Mouse (Mus musculus) testis, adult 2 months (tissue): ENCODE results near the gene Doc2a. TPM values are rescaled to one million over a fixed set of nuclear protein-coding genes. Genes with fewer than 3 reads are reported as not detected.
A peak's percentile ranks its signal among the peaks of the same experiment; 100 is the strongest.

Source experiments
- H3K27ac ChIP-seq: fragments of 200-500 bp; 2 replicates; pipeline ENCODE4 v1.5.1; 2012; ENCODE audit warnings: low read depth, low read length; ENCODE audit not compliant: control insufficient read depth, insufficient read depth
- H3K27me3 ChIP-seq: fragments of 200-500 bp; 2 replicates; pipeline ENCODE4 v1.6.1; 2012; ENCODE audit warnings: mild to moderate bottlenecking, low read length, moderate library complexity; ENCODE audit not compliant: control insufficient read depth, insufficient read depth
- H3K36me3 ChIP-seq: fragments of 200-500 bp; 2 replicates; pipeline ENCODE4 v1.6.1; 2012; ENCODE audit warnings: mild to moderate bottlenecking, low read length; ENCODE audit not compliant: control insufficient read depth, insufficient read depth
- H3K4me1 ChIP-seq: fragments of 200-500 bp; 2 replicates; pipeline ENCODE4 v1.6.1; 2012; ENCODE audit warnings: low read length; ENCODE audit not compliant: control insufficient read depth, insufficient read depth
- H3K4me3 ChIP-seq: fragments of 200-500 bp; 2 replicates; pipeline ENCODE4 v1.5.1; 2012; ENCODE audit warnings: low read depth, mild to moderate bottlenecking, low read length, moderate library complexity, mixed read lengths; ENCODE audit not compliant: control insufficient read depth
- CTCF ChIP-seq: fragments of 200-500 bp; IDR thresholded peaks from 2 replicates; pipeline ENCODE4 v1.5.1; 2012; ENCODE audit warnings: low read depth, mild to moderate bottlenecking, inconsistent platforms, low read length, moderate library complexity; ENCODE audit not compliant: control insufficient read depth, insufficient read depth, insufficient replicate concordance
- POLR2A ChIP-seq: fragments of 200-500 bp; IDR thresholded peaks from 2 replicates; pipeline ENCODE4 v1.6.1; 2012; ENCODE audit warnings: low read depth, mild to moderate bottlenecking, inconsistent platforms, low read length, moderate library complexity; ENCODE audit not compliant: control insufficient read depth
- polyA plus RNA-seq: library from polyadenylated mRNA; depleted of rRNA; stranded (reverse); fragments of >200 nt; gene quantifications from 2 replicates; pipeline ENCODE4 v1.2.3, GENCODE M21; 2012

The Doc2a gene
- polyA plus RNA-seq, 1 experiment, result 2.2 TPM

DNA sequence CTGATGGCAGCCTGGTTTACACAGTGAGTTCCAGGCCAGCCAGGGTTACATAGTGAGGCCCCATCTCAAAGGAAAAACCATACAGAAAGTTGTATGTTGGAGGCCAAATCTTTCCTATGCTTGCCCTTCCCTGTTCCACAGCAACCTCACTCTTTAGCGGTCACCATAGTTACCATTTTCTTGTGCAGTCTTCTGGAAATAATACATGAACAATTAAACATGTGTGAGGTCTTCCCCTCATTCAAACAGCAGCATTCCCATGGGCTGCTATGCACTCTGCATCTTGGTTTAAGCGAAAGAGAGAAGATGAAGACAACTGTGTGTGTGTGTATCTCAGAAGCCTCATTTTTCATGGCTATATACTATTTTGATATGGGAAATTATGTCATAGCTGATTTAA, 1.7 kb upstream of the Doc2a start:
- Histone ChIP-seq H3K4me3 (no peak overlapping the region), H3K27ac (no peak overlapping the region), H3K36me3 (no peaks in the 10 kb centered on the region), H3K27me3 (no peaks in the 10 kb centered on the region), H3K4me1 (peaks cover 19% of the 10 kb centered on the region)
- TF ChIP-seq CTCF, result no peak
- TF ChIP-seq POLR2A, result no peak

DNA sequence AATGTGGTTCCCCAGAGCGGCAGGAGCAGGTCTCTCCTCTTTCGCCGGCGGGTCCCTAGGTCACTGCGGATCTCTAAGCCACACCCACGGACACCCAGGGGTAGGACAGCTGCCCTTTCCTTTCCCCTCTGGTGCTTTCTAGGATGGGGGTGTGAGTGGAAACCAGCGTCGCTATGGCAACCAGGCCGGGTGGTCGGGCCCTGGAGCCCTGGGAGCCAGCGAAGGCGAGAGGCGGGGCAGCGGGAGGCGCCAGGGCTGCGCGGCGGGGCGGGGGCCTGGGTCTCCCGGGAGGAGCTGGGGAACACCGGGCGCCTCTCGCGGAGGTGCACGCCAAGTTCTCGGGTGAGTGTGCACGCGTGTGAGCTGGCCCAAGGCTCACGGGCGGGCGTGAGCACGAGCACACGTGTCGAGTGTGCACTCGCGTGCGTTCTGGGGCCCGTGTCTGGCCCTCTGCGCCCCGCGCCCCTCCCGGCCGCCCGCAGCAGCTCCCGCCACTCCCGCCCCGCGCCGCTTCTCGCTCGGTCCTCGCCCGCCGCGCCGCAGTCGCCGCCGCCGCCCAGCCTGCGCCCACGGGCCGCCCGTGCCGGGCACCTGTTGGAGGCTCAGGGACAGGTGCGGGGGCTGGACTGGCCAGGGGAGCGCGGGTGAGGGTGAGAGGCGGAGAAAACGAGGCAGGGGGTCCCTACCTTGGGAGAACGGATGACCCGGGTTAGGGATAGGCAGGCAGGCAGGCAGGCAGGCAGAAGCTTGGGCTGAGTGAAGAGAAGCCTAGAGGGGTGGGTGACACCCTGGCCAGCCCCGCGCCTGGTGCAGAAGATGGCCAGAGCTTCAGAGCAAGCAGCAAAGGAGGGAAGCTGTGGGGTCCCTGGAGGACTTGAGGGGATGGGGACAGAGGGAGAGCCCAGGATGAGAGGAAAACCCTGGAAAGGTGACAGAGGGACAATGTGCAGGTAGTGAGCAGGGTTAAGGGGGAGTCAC, 494 bp downstream of the Doc2a start:
- no peak for TF ChIP-seq POLR2A
- H3K4me3 ChIP-seq, result peak overlapping the region; percentile 46
- H3K27me3 ChIP-seq, result no peaks in the 10 kb centered on the region
- H3K36me3 ChIP-seq, result no peaks in the 10 kb centered on the region
- H3K27ac ChIP-seq, result no peak overlapping the region
- peaks cover 21% of the 10 kb centered on the region for H3K4me1 ChIP-seq

- Histone ChIP-seq H3K27me3 (no peaks in the 10 kb centered on the region), H3K36me3 (no peaks in the 10 kb centered on the region), H3K27ac (no peak overlapping the region), H3K4me3 (no peak overlapping the region), H3K4me1 (peaks cover 21% of the 10 kb centered on the region)
- TF ChIP-seq CTCF, result no peak
- TF ChIP-seq POLR2A, result no peak
Measured at GRCm38 (mm10) chr7:126848794-126849193, 1.6 kb downstream of the Doc2a start.

- Histone ChIP-seq H3K4me1 (peaks cover 21% of the 10 kb centered on the region), H3K27me3 (no peaks in the 10 kb centered on the region), H3K4me3 (no peak overlapping the region)
Measured at GRCm38 (mm10) chr7:126850161-126850560, 2.9 kb downstream of the Doc2a start.

DNA sequence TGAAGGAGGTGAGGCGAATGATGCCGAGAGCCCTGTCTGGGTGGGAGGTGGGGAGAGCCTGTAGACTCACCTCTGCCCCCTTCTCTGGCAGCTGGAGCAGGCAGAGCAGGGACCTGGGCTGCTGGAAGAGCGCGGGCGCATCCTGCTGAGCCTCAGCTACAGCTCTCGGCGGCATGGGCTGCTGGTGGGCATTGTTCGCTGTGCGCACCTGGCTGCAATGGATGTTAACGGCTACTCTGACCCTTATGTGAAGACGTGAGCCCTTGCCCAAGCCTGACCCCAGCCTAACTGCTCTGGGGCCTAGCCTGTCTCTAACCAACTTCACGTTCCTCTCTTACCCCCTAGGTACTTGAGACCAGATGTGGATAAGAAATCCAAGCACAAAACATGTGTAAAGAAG, 4.0 kb downstream of the Doc2a start:
- Histone ChIP-seq H3K4me1 (peaks cover 21% of the 10 kb centered on the region), H3K36me3 (no peaks in the 10 kb centered on the region; the same call in 1 of the 2 replicates), H3K27ac (no peak overlapping the region), H3K4me3 (no peak overlapping the region), H3K27me3 (no peaks in the 10 kb centered on the region)
- TF ChIP-seq POLR2A (no peak), CTCF (no peak)

More at GRCm38 (mm10) chr7:126850161-126850560, 2.9 kb downstream of the Doc2a start:
- H3K27ac ChIP-seq, result no peak overlapping the region
- no peak for TF ChIP-seq POLR2A
- no peak for TF ChIP-seq CTCF
- H3K36me3 ChIP-seq, result no peaks in the 10 kb centered on the region

DNA sequence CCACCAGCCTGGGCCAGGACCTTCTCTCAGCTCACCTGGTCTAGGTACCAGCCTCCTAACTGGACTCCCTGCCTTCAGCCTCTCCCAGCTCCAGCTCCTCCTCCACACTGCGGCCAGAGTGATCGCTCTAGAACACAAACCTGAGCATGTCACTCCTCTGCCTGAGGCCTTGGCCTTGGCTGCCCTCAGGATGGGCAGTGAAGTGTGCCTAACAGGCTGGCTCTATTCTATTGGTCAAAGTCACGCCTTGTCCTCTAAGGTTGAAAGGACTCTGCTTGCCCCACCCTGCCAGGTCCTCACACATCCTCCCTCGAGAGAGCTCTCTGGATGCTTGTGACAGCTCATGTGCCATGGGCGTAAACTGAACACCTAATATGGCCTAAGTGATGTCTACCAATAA, 6.2 kb downstream of the Doc2a start:
- Histone ChIP-seq H3K4me3 (no peak overlapping the region), H3K27me3 (no peaks in the 10 kb centered on the region), H3K36me3 (no peaks in the 10 kb centered on the region; the same call in 1 of the 2 replicates), H3K4me1 (peaks cover 11% of the 10 kb centered on the region), H3K27ac (no peak overlapping the region)
- TF ChIP-seq CTCF, result no peak
- TF ChIP-seq POLR2A, result no peak

DNA sequence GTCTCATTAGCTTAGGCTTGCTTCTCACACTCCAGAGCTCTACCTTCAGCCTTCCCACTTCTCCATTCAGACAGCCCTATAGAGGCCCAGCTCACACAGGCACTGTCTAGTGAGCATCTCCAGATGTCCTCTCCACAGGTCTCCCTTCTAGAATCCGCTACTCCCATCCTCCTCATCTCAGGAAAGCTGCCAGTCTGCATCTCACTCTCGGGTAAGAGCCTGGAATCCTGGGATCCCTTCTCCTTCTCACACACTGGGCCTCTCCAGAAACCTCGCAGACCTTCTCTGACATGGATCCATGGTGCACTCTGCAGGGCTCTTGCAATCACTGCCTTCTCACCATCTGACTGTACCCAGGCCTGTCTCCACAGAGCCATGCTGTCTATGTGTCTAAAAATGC, 8.4 kb downstream of the Doc2a start:
- peaks cover 3% of the 10 kb centered on the region; the same call in 1 of the 2 replicates for H3K4me1 ChIP-seq
- TF ChIP-seq CTCF, result no peak
- no peak for TF ChIP-seq POLR2A
- no peak overlapping the region for H3K27ac ChIP-seq
- no peaks in the 10 kb centered on the region; the same call in 1 of the 2 replicates for H3K36me3 ChIP-seq
- H3K4me3 ChIP-seq, result no peak overlapping the region
- no peaks in the 10 kb centered on the region for H3K27me3 ChIP-seq
